Mouse (Mus musculus) liver, embryonic 14.5 days (tissue): ENCODE measurements at regions not wholly inside any gene's neighbourhood (a gene's known extent, or its start where the extent isn't known, plus 50 kb on each side); places are given as distances from the start of the nearest gene placed in this dataset.

ENCODE experiments used
- ATAC-seq: fragments of 200-750 bp; cut with Nextera tagmentation; 2 replicates; pipeline ENCODE4 v1.8.0; 2017; ENCODE audit warnings: moderate number of reproducible peaks, mild to moderate bottlenecking, moderate library complexity; ENCODE audit not compliant: insufficient read depth
- DNase-seq, 3 experiments: peaks; one replicate each; pipeline ENCODE4 v3.0.0-alpha.2; 2012 to 2013; ENCODE audit warnings: low read depth in 3 of 3, low spot score in 3 of 3
- H3K27ac ChIP-seq: fragments of 300-500 bp; sonication (generic); 2 replicates; pipeline ENCODE4 v1.5.1; 2014; ENCODE audit warnings: moderate library complexity, mild to moderate bottlenecking, control low read depth, inconsistent platforms
- H3K27me3 ChIP-seq: fragments of 300-500 bp; sonication (generic); 2 replicates; pipeline ENCODE4 v1.6.1; 2014; ENCODE audit warnings: mild to moderate bottlenecking, low read length, moderate library complexity; ENCODE audit not compliant: control insufficient read depth, insufficient read depth
- H3K36me3 ChIP-seq: fragments of 300-500 bp; sonication (generic); replicated peaks from 2 replicates; pipeline ENCODE4 v1.6.1; 2014; ENCODE audit warnings: low read depth; ENCODE audit not compliant: control insufficient read depth, insufficient read depth
- H3K4me1 ChIP-seq, 2 experiments: fragments of 200-500 bp in 1 of 2; fragments of 300-500 bp in 1 of 2; sonication (generic) in 1 of 2; replicated peaks; 2 replicates each; pipeline ENCODE4 v1.6.1; 2012 to 2014; ENCODE audit warnings: antibody characterized with exemption in 1 of 2, inconsistent platforms in 1 of 2, low read length in 1 of 2; ENCODE audit not compliant: control insufficient read depth in 2 of 2, insufficient read depth in 2 of 2
- H3K4me2 ChIP-seq: fragments of 300-500 bp; sonication (generic); 2 replicates; pipeline ENCODE4 v1.6.1; 2014; ENCODE audit warnings: low read depth, mild to moderate bottlenecking, control low read depth, moderate library complexity
- H3K4me3 ChIP-seq, 2 experiments: fragments of 200-500 bp in 1 of 2; fragments of 300-500 bp in 1 of 2; sonication (generic) in 1 of 2; 2 replicates each; pipeline ENCODE4 v1.5.1; 2012 to 2014; ENCODE audit warnings: low read depth in 2 of 2, low read length in 2 of 2, mild to moderate bottlenecking in 2 of 2, control low read depth in 1 of 2, inconsistent platforms in 1 of 2, moderate library complexity in 1 of 2; ENCODE audit not compliant: insufficient read depth in 1 of 2
- H3K9ac ChIP-seq: fragments of 300-500 bp; sonication (generic); replicated peaks from 2 replicates; pipeline ENCODE4 v1.6.1; 2014; ENCODE audit warnings: mild to moderate bottlenecking, control low read depth, moderate library complexity
- H3K9me3 ChIP-seq: fragments of 300-500 bp; sonication (generic); 2 replicates; pipeline ENCODE4 v1.6.1; 2016; ENCODE audit warnings: low read length, mixed read lengths; ENCODE audit not compliant: control insufficient read depth
- CTCF ChIP-seq: IDR thresholded peaks from 2 replicates; pipeline ENCODE4 v1.5.1; 2016; ENCODE audit warnings: antibody characterized with exemption, low read depth, control low read depth
- EP300 ChIP-seq: IDR thresholded peaks from 2 replicates; pipeline ENCODE4 v1.6.1; 2016; ENCODE audit warnings: antibody characterized with exemption, low read depth
- WGBS: fragments of 180-500 bp; shearing (Covaris S2); extraction: QIAGEN DNeasy Blood & Tissue Kit; methylation state at CpG from one replicate; pipeline ENCODE4 v1.1.7; 2014; ENCODE audit not compliant: insufficient replicate concordance; 5-methylcytosine and 5-hydroxymethylcytosine counted together

DNA sequence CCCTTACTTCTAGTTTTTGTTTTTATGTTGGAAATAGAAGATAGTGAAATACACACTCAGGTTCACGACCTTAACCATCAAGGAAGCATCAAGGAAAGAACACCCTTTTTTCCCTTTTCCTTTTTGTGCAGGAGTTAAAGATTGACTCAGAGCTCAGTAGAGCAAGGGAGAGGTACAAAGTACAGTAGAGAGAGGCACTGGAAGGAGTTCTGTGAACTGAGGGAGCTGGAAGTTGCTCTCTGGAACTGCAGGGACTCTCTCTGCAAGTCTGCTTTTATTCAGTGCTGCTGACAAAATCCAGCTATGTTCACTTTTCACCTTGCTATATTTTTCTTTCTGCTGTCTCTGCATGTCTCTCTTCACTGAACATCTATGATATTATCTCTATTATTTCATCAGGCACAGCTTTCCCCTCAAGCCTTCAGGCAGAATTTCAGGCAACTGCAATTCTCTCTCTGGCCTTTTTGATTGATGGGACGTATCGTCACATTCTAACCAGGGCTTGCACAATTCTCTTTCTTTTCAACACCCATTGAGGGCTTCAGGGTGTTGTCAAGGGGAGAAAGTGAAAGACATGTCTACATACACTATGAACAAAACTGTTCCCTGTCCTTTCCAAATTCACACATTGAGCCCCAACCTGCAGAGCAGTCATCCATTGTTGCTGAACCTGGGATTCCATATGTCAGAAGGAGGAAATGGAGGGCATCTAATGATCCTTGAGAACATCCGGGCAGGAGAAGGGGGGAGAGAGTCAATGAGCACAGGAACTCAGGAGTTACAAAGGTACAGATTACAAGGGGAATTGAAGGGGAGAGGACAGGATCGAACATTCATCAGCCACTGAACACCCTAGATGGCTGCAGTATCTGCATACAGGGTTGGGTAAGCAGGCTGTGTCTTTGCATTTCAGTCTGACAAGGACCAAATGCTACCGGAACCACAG, 228.9 kb downstream of the Kif20b start:
- Histone ChIP-seq H3K4me3 (no peak overlapping the region), H3K36me3 (no peaks in the 10 kb centered on the region), H3K4me2 (no peak overlapping the region), H3K27me3 (no peaks in the 10 kb centered on the region), H3K4me1 (peaks cover 12 to 23% of the 10 kb centered on the region in 2 experiments), H3K27ac (no peak overlapping the region), H3K9ac (no peak overlapping the region), H3K9me3 (no peaks in the 10 kb centered on the region)
- 24% methylated on average over 6 of the region's 6 CpGs for WGBS
- DNase-seq (no peak), ATAC-seq (no peak)
- no peak for TF ChIP-seq CTCF
- no peak for TF ChIP-seq EP300

DNA sequence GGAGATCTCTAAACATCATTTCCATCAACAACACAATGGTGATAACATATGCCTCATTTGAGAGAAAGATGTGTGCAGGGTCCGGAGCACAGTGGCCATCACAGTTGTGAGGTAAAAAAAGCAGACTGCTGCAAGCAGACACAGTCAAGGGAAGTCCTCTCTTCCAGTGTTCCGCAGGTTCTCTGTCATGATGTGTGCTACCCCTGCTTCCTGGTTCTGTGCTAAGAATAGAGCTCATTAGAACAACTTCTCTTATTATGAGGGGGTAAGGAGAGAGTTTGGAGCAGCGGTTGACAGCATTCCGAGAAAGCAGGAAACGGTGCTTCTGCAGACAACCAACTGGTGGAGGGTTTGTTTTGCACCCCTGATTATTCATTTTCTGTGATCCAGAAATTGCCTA, 229.7 kb downstream of the Kif20b start:
- WGBS, result 8% methylated on average over 5 of the region's 5 CpGs
- no peaks in the 10 kb centered on the region for H3K36me3 ChIP-seq
- no peak overlapping the region for H3K27ac ChIP-seq

DNA sequence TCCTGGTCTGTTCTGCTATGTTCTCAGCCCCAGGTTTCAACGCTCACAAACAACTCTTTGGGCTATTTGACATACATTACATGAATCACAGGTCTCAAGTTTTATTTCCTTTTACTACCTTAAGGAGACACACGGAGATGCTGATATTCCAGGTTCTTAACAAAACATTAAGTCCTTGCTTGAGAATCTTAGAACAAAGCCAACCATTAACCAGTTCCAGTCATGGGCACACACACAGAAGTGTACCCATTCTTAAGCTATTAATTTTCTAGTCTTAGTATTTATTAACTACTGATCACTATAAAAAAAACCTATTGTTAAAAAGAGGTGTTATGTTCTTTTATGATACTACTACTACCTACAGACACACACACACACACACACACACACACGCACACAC, 235.7 kb downstream of the Kif20b start:
- no peak overlapping the region for H3K27ac ChIP-seq
- H3K27me3 ChIP-seq, result no peaks in the 10 kb centered on the region
- ATAC-seq, result no peak
- H3K9ac ChIP-seq, result no peak overlapping the region
- no peaks in the 10 kb centered on the region for H3K36me3 ChIP-seq
- no peak overlapping the region for H3K4me3 ChIP-seq
- no peak for TF ChIP-seq CTCF
- no peak for TF ChIP-seq EP300
- peaks cover 0 to 2% of the 10 kb centered on the region in 2 experiments; a peak in 1 of 4 replicates for H3K4me1 ChIP-seq
- WGBS, result 74% methylated on average over 3 of the region's 3 CpGs
- no peaks in the 10 kb centered on the region for H3K9me3 ChIP-seq
- no peak overlapping the region for H3K4me2 ChIP-seq
- no peak for DNase-seq

More for the DNA sequence above, 229.7 kb downstream of the Kif20b start:
- Histone ChIP-seq H3K4me3 (no peak overlapping the region), H3K27me3 (no peaks in the 10 kb centered on the region), H3K4me2 (no peak overlapping the region; the same call in 1 of the 2 replicates), H3K9ac (no peak overlapping the region), H3K4me1 (peaks cover 12 to 23% of the 10 kb centered on the region in 2 experiments), H3K9me3 (no peaks in the 10 kb centered on the region)
- DNase-seq (no peak), ATAC-seq (peak; percentile 62; the same call in 1 of the 2 replicates)
- TF ChIP-seq CTCF (no peak), EP300 (no peak)

DNA sequence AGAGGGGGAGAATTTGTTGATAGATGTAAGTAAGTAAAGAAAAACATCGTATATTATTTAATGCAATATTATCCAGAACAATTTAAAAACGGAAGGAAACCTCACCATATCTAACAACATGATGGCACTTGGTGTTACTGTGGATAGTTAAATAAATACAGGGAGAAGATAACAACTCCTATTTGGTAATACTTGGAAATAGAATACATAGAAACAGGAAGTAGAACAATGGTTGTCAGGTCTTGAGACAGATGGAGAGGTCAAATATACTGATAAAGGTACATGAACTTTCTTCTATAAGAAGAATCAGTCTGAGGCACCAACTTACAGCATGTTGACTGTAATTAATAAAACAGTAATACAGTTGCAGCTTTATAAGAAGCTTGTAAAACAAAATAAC, 242.6 kb downstream of the Kif20b start:
- Histone ChIP-seq H3K4me3 (no peak overlapping the region), H3K9ac (no peak overlapping the region), H3K27ac (no peak overlapping the region), H3K36me3 (no peaks in the 10 kb centered on the region), H3K9me3 (no peaks in the 10 kb centered on the region), H3K4me1 (peaks cover 0 to 7% of the 10 kb centered on the region in 2 experiments; a peak in 2 of 4 replicates), H3K4me2 (no peak overlapping the region), H3K27me3 (no peaks in the 10 kb centered on the region)
- WGBS, result 16% methylated on average over 2 of the region's 2 CpGs
- peak in 1 of 3 experiments; percentile 13 for DNase-seq
- TF ChIP-seq EP300 (peak; percentile 39; the same call in 1 of the 2 replicates), CTCF (no peak)
- peak; percentile 58; the same call in 1 of the 2 replicates for ATAC-seq

DNA sequence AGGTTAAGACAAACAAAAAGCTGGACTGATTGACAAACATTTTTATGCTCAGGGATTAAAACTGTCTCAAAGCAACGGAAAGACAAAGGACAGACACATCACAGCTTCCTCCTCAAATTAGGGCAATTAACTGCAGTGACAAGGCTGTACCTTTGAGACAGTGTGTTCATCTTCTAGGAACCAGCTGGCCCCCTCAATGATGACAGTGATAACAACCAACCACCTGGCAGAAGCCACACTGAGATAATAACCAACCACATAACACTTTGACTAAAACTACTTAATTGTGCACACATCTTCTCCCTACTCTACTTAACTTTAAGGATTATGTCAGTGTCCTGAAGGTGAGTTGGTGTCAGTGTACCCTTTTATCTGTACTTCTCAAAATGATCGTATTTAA, 248.4 kb downstream of the Kif20b start:
- peaks cover 8 to 13% of the 10 kb centered on the region in 2 experiments for H3K4me1 ChIP-seq
- peak; percentile 26 to 44 (median 33) for DNase-seq
- no peaks in the 10 kb centered on the region for H3K36me3 ChIP-seq
- no peaks in the 10 kb centered on the region for H3K9me3 ChIP-seq
- no peak overlapping the region for H3K4me3 ChIP-seq
- no peaks in the 10 kb centered on the region for H3K27me3 ChIP-seq
- no peak overlapping the region; the same call in 1 of the 2 replicates for H3K9ac ChIP-seq
- peak overlapping the region; percentile 26; the same call in 1 of the 2 replicates for H3K4me2 ChIP-seq
- TF ChIP-seq CTCF (no peak), EP300 (peak; percentile 70)
- 28% methylated on average over 2 of the region's 2 CpGs for WGBS
- no peak overlapping the region for H3K27ac ChIP-seq
- ATAC-seq, result peak; percentile 82; the same call in 1 of the 2 replicates
